Mouse (Mus musculus) left cerebral cortex, adult 11 months (tissue): ENCODE data around the gene Spint2.

ENCODE experiments used
- DNase-seq: peaks from one replicate; pipeline ENCODE4 v3.0.0; 2022; ENCODE audit warnings: low spot score

Spint2 gene

DNA sequence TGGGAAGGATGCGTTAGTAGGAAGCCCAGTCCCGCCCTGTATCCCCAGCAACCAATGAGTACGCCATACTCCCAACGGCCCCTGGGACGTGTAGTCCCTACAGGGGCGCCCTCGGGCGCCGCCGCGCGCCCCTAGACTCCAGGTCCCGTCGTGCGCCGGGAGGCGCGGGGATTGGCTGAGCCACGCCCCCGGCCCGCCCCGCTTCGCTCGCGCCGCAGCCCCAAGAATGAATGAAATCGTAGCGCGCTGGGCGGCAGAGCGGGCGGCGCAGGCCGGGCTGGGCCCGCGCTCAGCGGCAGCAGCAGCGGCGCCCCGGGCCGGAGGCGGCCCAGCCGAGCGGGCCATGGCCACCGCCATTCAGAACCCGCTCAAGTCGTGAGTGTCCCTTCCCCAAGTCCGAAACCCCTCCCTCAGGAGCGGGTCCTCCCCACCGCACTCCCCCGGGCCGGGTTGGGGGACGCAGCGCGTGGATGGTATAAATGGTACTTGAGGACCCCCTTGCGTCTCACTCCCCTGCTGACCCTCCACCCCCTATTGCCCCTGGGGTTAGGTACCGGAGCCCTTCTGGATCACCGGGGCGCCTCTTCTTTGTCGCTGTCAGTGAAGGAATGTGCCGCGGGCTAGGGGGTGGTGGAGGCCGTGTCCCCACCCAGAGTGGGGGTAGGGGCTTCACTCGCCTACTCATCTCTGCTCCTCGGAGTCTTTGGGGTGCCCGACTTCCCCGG lies 22.2 kb upstream of the Spint2 start, which contains the start of gene Dpf1:
Dpf1 (plus strand) TSS at position 214 of the 725 bp plus-strand sequence.
- peak; percentile 85 for DNase-seq

GRCm38 (mm10) chr7:29302641-29303040 lies 20.9 kb upstream of the Spint2 start:
- DNase-seq = no peak

DNA sequence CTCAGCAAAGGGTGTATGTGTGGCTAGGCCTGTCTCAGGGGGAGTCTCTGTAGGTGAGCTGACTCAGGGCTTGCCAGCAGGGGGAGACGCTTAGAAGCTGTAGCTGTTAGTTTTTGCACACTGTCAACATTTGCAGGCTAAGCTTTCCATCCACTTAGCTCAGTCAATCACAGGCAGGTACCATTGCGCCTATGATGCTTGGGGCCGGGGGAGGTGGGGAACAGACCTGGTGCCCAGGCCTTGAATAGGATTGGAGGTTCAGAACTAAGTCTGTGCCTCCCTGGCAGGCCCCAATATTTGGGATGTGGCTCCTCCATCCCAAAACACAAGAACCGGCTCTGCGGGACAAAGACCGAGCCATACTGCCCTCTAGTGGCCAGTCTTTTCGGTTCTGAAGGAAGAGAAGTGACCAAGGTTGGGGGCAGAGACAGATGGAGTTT lies 19.4 kb upstream of the Spint2 start:
- no peak for DNase-seq

GRCm38 (mm10) chr7:29296998-29297397 lies 15.3 kb upstream of the Spint2 start:
- no peak for DNase-seq

GRCm38 (mm10) chr7:29295861-29296647 lies 14.3 kb upstream of the Spint2 start:
- no peak for DNase-seq

- DNase-seq = no peak
These were observed 12.5 kb upstream of the Spint2 start for GRCm38 (mm10) chr7:29294111-29294761.

GRCm38 (mm10) chr7:29293131-29294065 lies 11.7 kb upstream of the Spint2 start:
- no peak for DNase-seq

- no peak for DNase-seq
These were observed 10.9 kb upstream of the Spint2 start for GRCm38 (mm10) chr7:29292458-29293098.

DNA sequence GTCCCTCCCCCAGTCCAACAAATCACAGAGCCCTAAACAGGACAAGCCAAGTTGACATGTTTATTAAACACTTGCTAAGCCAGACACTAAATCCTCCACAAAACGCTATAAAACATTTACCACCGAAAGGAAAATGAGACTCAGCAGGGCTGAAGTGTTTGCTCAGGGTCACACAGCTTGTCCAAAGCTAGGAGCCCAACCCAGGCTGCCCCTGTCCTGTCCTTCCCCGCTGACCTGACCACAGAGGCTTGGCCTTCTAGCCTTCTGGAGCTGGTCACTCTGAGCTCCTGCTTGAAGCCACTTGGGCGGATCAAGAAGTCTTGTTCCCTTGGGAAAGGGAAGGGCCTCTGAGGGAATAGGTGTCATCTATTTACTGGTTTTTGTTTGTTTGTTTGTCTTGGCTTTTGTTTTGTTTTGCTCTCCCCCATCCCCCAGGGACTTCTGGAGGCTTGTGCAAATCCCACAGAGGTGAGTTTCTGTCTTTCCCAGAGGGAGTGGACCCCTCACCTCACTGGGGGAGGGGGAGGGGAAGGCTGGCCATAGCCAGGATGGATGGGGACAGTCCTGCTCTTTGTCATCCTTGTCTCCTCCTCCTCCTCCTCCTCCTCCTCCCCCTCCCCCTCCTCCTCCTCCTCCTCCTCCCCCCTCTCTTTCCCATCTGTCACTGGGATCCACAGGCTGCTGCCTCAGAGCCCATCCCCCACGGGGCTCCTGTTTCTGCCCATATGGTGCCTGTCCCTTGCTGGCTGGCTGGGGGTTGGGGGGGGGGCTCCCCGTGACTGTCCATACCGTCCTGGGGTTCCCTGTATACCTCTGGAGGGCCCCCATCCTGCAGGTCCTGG lies 10.1 kb upstream of the Spint2 start:
- DNase-seq = no peak

DNA sequence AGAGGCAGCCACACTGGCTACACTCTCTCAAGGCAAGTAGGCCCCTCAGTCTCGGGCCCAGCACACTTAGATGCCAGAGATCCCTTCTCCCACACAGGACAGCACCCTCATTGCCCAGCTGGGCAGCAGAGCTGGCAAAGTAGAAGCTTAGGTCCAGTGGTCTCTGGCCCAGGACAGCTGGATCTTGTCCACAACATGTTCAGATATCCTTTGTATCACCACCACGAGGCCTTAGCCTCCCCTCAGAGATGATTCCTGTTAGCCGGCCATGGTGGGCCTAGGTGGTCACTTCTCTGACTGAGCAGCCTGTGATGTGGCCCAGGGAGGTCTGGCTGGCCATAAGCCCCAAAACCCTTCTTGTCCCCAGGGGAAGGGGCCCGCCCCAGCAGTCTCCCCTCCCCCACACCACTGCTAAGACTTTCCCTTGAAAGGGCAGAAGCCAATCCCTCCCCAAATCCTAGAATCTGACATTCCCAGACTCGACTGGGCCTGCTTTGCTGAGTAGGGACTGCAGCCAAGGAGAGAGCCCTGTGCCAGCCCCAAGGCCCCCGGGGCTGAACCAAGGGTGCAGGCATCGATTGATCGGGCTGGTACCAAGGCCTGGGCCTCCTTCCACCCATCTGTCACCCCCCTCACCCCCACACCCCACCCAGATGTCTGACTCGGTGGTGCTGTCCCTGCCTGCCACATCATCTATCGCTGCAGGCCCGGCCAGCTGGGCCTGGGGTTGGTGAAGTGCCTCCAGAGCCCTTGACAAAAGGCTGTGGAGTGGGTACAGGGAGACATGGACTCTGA lies 9.2 kb upstream of the Spint2 start:
- DNase-seq = no peak

DNA sequence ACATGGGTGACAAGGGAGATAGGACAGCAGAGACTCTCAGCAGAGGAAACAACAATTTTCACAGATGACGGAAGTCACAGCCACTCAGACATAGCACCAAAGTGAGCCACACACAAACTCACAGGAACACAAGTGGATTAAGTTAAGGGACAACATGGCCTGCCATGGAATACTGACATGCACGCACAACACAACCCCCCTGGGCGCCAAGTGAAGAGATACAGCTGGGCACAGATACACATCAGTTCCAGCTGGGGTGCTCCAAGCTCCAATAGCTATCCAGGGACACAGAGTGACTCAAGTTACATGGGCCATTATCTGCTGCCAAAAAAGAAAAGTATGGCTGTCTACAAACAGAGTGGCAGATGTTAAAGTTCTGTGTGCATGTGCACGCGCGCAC lies 8.1 kb upstream of the Spint2 start:
- DNase-seq = no peak

GRCm38 (mm10) chr7:29288942-29289638 lies 7.4 kb upstream of the Spint2 start, which contains the start of gene Ppp1r14a:
Gene Ppp1r14a (plus strand): TSS chr7:29289308.
- DNase-seq = no peak

- DNase-seq = no peak
These were observed 6.4 kb upstream of the Spint2 start for GRCm38 (mm10) chr7:29288079-29288478.

DNA sequence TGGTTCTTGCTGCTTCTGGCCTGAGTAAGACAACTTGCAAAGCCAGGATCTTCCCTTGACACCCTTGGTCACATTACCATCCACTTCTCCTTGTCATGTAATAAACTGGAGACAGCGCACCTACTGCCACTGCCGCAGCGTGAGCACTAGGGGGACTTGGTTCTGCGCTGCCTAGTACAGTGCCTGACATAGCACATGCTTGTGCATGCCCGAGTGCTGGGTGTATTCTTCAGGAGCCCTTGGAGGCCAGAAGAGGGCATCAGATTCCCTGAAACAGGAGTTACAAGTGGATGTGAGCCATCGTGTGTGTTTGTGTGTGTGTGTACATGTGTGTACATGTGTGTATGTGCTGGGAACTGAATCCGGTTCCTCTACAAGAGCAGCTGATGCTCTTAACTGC lies 5.8 kb upstream of the Spint2 start:
- DNase-seq = no peak

DNA sequence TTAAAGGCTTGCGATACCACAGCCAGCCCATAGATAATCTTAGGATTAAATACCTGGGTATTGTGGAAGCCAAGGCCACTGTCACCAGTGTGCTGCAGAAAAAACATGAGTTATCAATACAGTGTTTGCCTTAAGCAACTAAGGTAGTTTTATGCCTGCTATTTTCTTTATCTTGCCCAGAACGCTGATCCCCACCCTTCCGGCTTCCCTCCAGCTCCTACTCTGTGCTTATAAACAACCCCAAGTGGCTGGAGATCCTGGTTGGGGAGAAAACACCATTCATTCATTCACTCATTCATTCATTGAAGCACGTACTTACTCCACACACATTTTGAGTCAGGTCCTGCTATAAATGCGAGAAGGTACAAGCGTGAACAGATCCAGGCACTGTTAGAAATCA lies 2.8 kb upstream of the Spint2 start:
- DNase-seq = no peak

GRCm38 (mm10) chr7:29283876-29284275 lies 2.2 kb upstream of the Spint2 start:
- DNase-seq = no peak

GRCm38 (mm10) chr7:29282074-29282554 lies 402 bp upstream of the Spint2 start:
- DNase-seq = no peak

DNA sequence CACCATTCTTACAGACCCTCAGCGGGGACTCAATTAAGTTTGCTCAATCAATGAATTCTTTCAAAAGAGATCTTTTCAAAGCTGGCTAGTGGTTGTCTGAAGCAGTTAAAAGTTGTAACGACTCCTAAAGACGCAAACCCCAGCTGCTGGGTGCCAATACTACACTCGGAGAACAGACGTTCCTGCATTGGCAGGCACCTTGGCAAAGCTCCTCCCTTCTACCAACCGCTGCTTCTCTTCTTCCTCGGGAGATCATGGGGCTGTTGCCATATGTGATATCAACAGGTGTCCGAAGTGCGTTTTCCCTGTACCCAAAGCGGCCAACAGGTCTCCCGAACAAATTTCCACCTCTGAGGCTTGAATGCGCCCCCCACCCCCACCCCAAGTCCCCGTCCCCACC lies 911 bp downstream of the Spint2 start:
- no peak for DNase-seq

DNA sequence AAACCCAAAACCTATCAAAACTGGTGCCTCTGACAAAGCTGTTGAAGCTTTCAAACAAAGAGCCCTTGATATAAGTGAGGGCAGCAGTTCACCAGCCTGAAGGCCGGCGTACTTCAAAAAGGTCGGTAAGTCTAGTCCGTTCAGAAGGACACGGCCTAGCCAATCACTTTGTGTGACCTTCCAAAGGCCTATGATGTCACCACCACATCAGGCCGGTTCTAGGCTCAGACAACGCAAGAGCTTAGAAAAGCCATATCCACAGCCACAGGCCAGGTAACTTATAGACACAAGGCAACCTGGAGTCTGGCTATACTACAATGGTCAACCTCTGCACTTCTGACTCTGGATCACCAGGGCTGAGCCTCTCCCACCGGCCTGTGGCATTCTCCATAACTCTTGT lies 1.8 kb downstream of the Spint2 start:
- DNase-seq = no peak
